Mouse (Mus musculus): ENCODE measurements around the gene Snrnp35. TPM values are rescaled to one million over a fixed set of nuclear protein-coding genes. Genes with fewer than 3 reads are reported as not detected.
A peak's percentile ranks its signal among the peaks of the same experiment; 100 is the strongest.

The Snrnp35 gene
- total RNA-seq, 2 experiments from 2014 or later = 23.0 to 23.8 TPM

GRCm38 (mm10) chr5:124500573-124500972, 17.6 kb downstream of the Snrnp35 start:
- DNase-seq = peak; percentile 41

DNA sequence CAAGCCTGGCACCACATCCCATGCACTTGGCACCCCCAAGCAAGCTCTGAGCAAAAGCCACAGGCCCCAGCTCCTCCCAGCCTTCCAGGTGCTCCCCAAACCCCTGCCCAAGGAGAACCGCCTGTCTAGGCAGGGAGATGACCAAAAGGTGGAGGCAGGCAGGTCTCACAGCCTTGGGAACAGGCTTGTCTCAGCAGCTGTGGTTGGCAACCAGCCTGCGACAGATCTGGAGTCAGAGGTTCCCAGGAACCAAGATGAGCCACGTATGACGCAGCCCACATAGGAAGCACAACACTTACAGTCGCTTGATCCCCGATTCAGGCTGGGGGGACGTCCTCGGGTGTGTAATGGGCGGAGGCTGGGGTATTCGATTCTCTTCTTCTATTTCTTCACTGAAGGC, 18.6 kb downstream of the Snrnp35 start:
- DNase-seq = no peak

- DNase-seq = no peak
Measured at GRCm38 (mm10) chr5:124503742-124504141, 20.8 kb downstream of the Snrnp35 start.

- no peak for DNase-seq
Measured at GRCm38 (mm10) chr5:124505235-124505634, 22.3 kb downstream of the Snrnp35 start.

- peak; percentile 90 for DNase-seq
Measured at GRCm38 (mm10) chr5:124506731-124507359, 23.9 kb downstream of the Snrnp35 start.

DNA sequence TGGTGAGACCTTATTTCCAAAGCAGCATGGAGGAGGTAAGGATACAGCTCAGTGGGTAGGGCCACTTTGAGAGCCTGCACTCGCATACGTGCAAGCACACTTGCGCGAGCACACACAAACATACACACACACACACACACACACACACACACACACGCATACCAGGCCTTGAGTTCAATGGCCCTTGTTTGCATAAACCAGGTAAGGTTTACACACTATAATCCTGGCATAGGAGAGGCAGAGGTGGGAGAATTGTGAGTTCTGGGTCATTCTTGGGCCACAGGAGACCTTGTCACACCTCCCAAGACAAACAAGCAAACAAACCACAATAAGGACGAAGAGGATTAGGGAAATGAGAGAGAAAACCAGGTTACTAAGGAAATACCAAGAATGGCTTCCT, 26.3 kb downstream of the Snrnp35 start:
- DNase-seq = no peak

DNA sequence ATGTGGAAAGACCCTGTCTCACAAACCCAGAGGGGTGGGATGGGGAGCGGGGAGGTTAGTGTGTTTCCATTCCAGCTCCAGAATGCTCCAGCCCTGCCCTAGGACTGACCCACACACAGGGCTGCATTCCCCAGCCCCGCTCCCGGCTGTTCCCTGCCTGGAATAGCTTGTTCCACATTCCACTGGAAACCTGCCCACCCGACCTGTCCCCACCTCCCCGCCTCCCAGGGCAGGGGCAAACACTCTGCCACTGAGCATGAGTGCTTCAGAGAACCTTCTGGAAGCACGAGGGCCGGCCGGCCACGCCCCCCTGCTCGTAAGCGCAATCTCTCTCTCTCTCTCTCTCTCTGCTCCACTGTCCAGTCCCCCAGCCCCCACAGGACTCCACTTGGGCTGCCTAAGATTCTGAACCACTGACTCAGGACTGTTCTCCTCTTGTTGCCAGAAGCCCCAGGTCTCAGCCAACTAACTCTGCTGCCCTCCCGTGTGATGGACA, 26.9 kb downstream of the Snrnp35 start:
- DNase-seq = peak; percentile 89

DNA sequence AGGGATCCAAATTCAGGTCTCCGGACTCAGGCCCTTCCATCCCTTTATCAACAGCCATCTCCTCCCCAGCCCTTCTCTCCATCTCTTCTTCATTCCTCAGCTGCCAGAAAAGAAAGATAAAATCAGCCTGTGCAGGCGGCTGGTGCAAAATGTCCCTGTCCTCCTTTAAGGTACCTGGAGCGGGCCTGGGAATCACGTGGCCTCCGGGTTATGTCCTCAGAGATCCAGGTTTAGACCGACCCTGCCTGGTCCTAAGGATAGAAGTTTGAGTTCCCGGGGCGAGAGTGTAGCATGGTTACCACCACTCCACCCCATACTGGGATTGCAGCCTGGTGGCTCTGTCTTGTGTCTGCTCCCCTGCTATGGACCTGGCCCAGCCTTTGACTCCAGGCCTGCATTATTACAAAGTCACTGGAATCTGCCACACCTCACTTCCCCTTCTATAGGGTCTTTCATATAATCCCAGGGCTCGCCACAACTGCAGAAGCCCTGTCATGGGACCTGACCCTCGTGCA, 27.7 kb downstream of the Snrnp35 start:
- peak; percentile 67 for DNase-seq

DNA sequence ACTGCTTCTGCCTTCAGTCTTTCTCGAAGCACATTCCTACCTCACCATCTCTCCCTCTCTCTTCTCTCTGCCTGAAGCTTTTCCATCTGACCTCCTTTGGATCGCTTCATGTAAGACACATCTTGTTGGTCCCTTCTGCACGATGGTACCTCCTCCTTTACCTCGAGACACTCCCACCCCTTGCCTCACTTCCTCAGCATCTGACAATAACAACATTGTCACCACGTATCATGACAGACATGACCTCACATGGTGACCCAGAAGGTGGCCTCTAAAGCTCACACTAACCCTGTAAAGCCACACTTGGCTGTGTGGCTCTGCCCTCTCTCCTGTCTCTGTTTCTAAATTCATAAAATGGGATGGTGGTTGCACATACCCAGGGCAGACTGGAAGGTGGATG, 32.9 kb downstream of the Snrnp35 start:
- DNase-seq = no peak

DNA sequence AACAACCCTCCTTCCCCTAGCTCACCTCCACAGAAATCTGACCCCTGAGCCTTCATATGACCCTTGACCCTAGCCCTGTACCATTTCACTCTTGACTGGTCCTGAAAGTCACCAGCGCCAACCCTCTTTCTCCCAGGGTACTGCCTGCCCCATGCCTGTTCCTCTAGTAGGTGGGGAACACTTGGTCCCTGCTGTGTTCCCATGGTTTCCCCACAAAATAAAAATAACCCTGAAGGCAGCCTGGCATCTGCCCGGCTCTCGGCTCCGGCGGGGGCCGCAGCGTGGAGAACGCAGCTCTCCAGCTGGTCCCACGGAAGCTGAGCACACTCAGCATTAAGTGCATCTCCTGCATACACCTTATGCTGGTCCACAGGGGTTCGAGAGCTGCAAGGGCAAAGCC, 35.7 kb downstream of the Snrnp35 start:
- DNase-seq = no peak

GRCm38 (mm10) chr5:124521588-124521987, 38.7 kb downstream of the Snrnp35 start:
- no peak for DNase-seq

DNA sequence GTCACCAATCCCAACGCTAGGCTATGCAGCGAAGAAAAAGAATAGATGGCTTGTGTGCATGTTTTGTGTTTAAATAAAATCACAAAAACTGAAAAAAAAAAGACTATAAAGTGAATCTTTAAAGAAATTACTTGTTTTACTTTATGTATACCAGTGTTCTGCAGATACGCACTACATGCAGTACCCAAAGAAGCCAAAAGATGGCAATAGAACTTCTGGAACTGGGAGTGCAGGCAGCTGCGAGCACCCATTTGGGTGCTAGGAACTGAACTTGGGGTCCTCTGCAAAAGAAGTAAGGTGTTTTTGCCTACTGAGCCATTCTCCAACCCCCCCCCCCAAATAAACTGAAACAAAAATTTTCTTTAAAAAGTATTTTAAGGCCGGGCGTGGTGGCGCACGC, 40.1 kb downstream of the Snrnp35 start:
- no peak for DNase-seq

- DNase-seq = no peak
Measured at GRCm38 (mm10) chr5:124524943-124525342, 42.0 kb downstream of the Snrnp35 start.

- DNase-seq = no peak
Measured at GRCm38 (mm10) chr5:124528351-124528750, 45.4 kb downstream of the Snrnp35 start.

DNA sequence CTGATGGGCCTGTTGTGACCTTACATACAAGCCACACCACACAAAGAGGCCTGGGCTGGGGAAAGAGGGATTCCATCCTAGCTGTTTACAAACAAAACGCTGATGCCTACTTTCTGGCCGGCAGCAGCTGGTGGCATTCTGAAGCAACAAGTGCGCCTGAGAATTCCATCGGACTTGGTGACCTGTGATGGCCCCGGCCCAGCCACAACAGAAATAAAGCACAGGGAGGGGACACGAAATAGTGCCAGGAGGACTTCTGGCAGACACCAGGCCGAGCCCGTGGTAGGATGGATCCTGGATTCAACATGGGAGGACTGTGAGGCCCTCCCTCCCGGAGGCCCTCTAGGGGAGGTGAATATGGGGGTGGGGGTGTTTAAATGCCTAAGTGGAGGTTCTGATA, 45.9 kb downstream of the Snrnp35 start:
- DNase-seq = peak; percentile 79

- DNase-seq = peak; percentile 60
Measured at GRCm38 (mm10) chr5:124529191-124529651, 46.3 kb downstream of the Snrnp35 start.

DNA sequence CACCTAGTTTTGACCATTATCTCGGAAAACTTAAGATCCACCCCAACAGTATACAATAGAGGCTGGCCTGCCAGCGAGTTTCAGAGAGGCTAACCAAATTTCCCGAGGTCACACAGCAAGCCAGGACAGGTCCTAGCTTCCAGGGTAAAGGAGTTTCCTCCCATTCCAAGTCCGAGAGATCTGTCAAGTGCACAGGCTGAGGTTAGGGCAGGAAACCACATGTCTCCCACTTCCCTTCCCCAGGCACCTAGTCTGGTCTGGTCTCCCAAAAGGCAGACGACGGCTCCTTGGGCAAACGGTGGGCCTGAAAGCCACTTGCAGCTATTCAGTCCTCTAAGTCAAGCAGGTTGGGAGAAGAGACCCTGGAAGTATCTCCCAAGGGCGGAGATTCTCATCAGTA, 46.8 kb downstream of the Snrnp35 start:
- DNase-seq = no peak

GRCm38 (mm10) chr5:124530655-124531582, 48.0 kb downstream of the Snrnp35 start, which contains the start of gene Rilpl1:
TSS of gene Rilpl1 (minus strand) at chr5:124531391.
- DNase-seq = peak; percentile 88

DNA sequence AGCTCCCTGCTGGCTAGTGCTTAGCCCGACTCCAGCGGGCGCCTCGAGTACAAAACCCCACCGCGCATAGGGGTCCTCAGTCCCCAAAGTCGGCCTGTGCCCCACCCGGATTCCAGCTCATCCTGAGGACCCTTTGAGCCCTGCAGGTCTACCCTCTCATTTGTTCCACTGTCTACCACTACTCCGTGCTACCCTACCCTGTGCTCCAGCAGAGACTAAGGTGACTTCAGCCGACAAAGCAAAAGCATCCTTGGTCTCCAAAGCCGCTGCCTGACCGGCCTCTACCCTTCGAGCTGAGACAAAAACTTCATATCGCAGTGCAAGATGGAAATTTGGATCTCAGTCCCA, 48.6 kb downstream of the Snrnp35 start:
- no peak for DNase-seq

DNA sequence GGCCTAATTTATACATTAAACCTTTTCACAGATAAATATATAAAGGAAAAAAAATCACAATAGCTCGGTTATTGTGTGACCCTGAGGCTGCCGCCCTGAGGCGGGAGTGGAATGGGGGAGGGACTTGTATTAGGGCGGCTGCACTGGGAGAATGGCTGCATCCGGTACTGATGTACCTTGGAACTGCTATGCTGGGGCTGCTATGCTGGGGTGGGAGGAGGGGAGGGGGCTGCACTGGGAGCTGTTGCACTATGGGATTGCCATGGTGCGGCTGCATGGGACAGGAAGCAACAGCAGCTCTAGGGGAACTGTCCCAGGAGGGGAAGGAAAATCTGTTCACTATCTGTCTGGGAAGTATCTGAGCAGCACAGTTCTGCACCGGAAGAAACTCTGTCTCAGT, 49.5 kb downstream of the Snrnp35 start:
- no peak for DNase-seq

- DNase-seq = no peak
Measured at GRCm38 (mm10) chr5:124535016-124535415, 52.1 kb downstream of the Snrnp35 start.

- DNase-seq = peak; percentile 53
Measured at GRCm38 (mm10) chr5:124536776-124537175, 53.8 kb downstream of the Snrnp35 start.

Measured in gastrocnemius, postnatal 25 days (tissue).